Mouse (Mus musculus) C2C12 (cell line): ENCODE data around the gene Ralb.

ENCODE experiments used
- CEBPB ChIP-seq: IDR thresholded peaks from one replicate; pipeline ENCODE4 v1.6.1; 2011; ENCODE audit warnings: low read depth, mild to moderate bottlenecking, control low read depth, moderate library complexity
- CTCF ChIP-seq: IDR thresholded peaks from one replicate; pipeline ENCODE4 v1.5.1; 2011; ENCODE audit not compliant: control insufficient read depth, insufficient read depth, insufficient read length
- FOSL1 ChIP-seq: IDR thresholded peaks from one replicate; pipeline ENCODE4 v1.8.0; 2011; ENCODE audit warnings: mild to moderate bottlenecking, low read length; ENCODE audit not compliant: poor library complexity, insufficient read depth, severe bottlenecking
- MYOD1 ChIP-seq: IDR thresholded peaks from one replicate; pipeline ENCODE4 v1.6.1; 2011; ENCODE audit warnings: low read depth; ENCODE audit not compliant: control insufficient read depth, insufficient read length
- MYOG ChIP-seq: IDR thresholded peaks from one replicate; pipeline ENCODE4 v1.6.1; 2011; ENCODE audit not compliant: control insufficient read depth, insufficient read length; ENCODE audit errors: extremely low read depth
- USF1 ChIP-seq: IDR thresholded peaks from one replicate; pipeline ENCODE4 v1.6.1; 2011; ENCODE audit warnings: low read depth, mild to moderate bottlenecking, control low read depth, moderate library complexity

DNA sequence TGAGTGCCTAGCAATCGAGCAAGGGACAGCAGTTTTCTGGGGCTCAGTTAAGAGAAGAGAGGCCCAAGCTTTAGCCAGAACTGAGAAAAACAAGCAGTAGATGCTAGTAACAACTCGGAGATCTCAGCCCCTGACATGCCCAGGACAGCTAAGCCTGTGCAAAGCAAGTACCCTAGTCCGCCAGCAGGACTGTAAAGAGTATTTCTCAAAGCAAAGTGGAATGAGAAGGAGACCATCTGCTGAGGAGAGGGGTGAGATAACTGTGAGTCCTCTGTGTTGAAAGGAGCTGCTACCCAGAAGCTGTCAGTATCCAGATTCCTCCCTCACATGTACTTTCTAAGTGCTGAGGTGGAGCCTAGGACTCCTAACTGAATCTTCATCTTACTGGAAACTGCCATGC, 41.9 kb upstream of the Ralb start:
- TF ChIP-seq FOSL1 = no peak
- no peak for TF ChIP-seq CTCF
- TF ChIP-seq USF1 = no peak
- TF ChIP-seq MYOG = no peak
- no peak for TF ChIP-seq CEBPB
- no peak for TF ChIP-seq MYOD1
